Mouse (Mus musculus): ENCODE data around the gene Gm21958. TPM values are rescaled to one million over a fixed set of nuclear protein-coding genes. Genes with fewer than 3 reads are reported as not detected.
"Not testable (repeated sequence)": the region's sequence is repeated elsewhere in the genome, so short reads cannot be mapped to it uniquely, and the experiment has no call there.

Gene Gm21958
- total RNA-seq, 2 experiments from 2014 or later: not detected

- ATAC-seq (replicated peaks; ENCODE audit: low FRiP score, low TSS enrichment, poor library complexity, severe bottlenecking): no peak
These were observed 11.2 kb upstream of the Gm21958 start for GRCm38 (mm10) chr3:54725344-54725743.

- peak; percentile 86 for ATAC-seq (replicated peaks; ENCODE audit: low FRiP score, low TSS enrichment, poor library complexity, severe bottlenecking)
These were observed 9.8 kb upstream of the Gm21958 start for GRCm38 (mm10) chr3:54723741-54724500.

- no peak for ATAC-seq (replicated peaks; ENCODE audit: low FRiP score, low TSS enrichment, poor library complexity, severe bottlenecking)
These were observed 4.8 kb upstream of the Gm21958 start for GRCm38 (mm10) chr3:54718947-54719346.

- ATAC-seq (replicated peaks; ENCODE audit: low FRiP score, low TSS enrichment, poor library complexity, severe bottlenecking): no peak
These were observed 3.2 kb upstream of the Gm21958 start for GRCm38 (mm10) chr3:54717348-54717747.

GRCm38 (mm10) chr3:54715461-54715860, 1.3 kb upstream of the Gm21958 start:
- ATAC-seq (replicated peaks; ENCODE audit: low FRiP score, low TSS enrichment, poor library complexity, severe bottlenecking): no peak

- ATAC-seq (replicated peaks; ENCODE audit: low FRiP score, low TSS enrichment, poor library complexity, severe bottlenecking): no peak
These were observed 5.2 kb downstream of the Gm21958 start for GRCm38 (mm10) chr3:54708972-54709371.

- ATAC-seq (replicated peaks; ENCODE audit: low FRiP score, low TSS enrichment, poor library complexity, severe bottlenecking): not testable (repeated sequence)
These were observed 10.0 kb downstream of the Gm21958 start for GRCm38 (mm10) chr3:54704106-54704505.

- ATAC-seq (replicated peaks; ENCODE audit: low FRiP score, low TSS enrichment, poor library complexity, severe bottlenecking): 0 out of 2 replicates have a peak, but pooled peaks have one; percentile 47
These were observed 14.3 kb downstream of the Gm21958 start for GRCm38 (mm10) chr3:54699759-54700301.

- ATAC-seq (replicated peaks; ENCODE audit: low FRiP score, low TSS enrichment, poor library complexity, severe bottlenecking): peak; percentile 28
These were observed 21.1 kb downstream of the Gm21958 start for GRCm38 (mm10) chr3:54693056-54693415.

GRCm38 (mm10) chr3:54692202-54693055, 21.7 kb downstream of the Gm21958 start, which contains the start of gene Supt20:
TSS of gene Supt20 (plus strand) at chr3:54692807.
- peak; percentile 98 for ATAC-seq (replicated peaks; ENCODE audit: low FRiP score, low TSS enrichment, poor library complexity, severe bottlenecking)

GRCm38 (mm10) chr3:54689091-54689490, 25.1 kb downstream of the Gm21958 start:
- no peak for ATAC-seq (replicated peaks; ENCODE audit: low FRiP score, low TSS enrichment, poor library complexity, severe bottlenecking)

- ATAC-seq (replicated peaks; ENCODE audit: low FRiP score, low TSS enrichment, poor library complexity, severe bottlenecking): no peak
These were observed 26.9 kb downstream of the Gm21958 start for GRCm38 (mm10) chr3:54687245-54687644.

GRCm38 (mm10) chr3:54685202-54685601, 29.0 kb downstream of the Gm21958 start:
- no peak for ATAC-seq (replicated peaks; ENCODE audit: low FRiP score, low TSS enrichment, poor library complexity, severe bottlenecking)

GRCm38 (mm10) chr3:54681310-54682204, 32.6 kb downstream of the Gm21958 start:
- ATAC-seq (replicated peaks; ENCODE audit: low FRiP score, low TSS enrichment, poor library complexity, severe bottlenecking): no peak

- no peak for ATAC-seq (replicated peaks; ENCODE audit: low FRiP score, low TSS enrichment, poor library complexity, severe bottlenecking)
These were observed 37.3 kb downstream of the Gm21958 start for GRCm38 (mm10) chr3:54676818-54677217.

- peak; percentile 56; the same call in 1 of the 2 replicates for ATAC-seq (replicated peaks; ENCODE audit: low FRiP score, low TSS enrichment, poor library complexity, severe bottlenecking)
These were observed 41.3 kb downstream of the Gm21958 start for GRCm38 (mm10) chr3:54672557-54673529.

GRCm38 (mm10) chr3:54672111-54672510, 42.0 kb downstream of the Gm21958 start:
- no peak for ATAC-seq (replicated peaks; ENCODE audit: low FRiP score, low TSS enrichment, poor library complexity, severe bottlenecking)

GRCm38 (mm10) chr3:54669559-54669958, 44.6 kb downstream of the Gm21958 start:
- peak; percentile 89 for ATAC-seq (replicated peaks; ENCODE audit: low FRiP score, low TSS enrichment, poor library complexity, severe bottlenecking)

All from megakaryocyte-erythroid progenitor cell, adult 5-6 weeks (primary cell).